Mouse (Mus musculus) liver, adult 2 months (tissue): ENCODE measurements at regions not wholly inside any gene's neighbourhood (a gene's known extent, or its start where the extent isn't known, plus 50 kb on each side); places are given as distances from the start of the nearest gene placed in this dataset.

Source experiments
- CTCF ChIP-seq: fragments of 200-500 bp; IDR thresholded peaks from 2 replicates; pipeline ENCODE4 v1.5.1; 2011; ENCODE audit warnings: low read depth, low read length, control low read depth
- POLR2A ChIP-seq: fragments of 200-500 bp; IDR thresholded peaks from 2 replicates; pipeline ENCODE4 v1.6.1; 2011; ENCODE audit warnings: low read length, control low read depth; ENCODE audit not compliant: insufficient read depth; ENCODE audit errors: extremely low read depth

- TF ChIP-seq POLR2A = no peak
- TF ChIP-seq CTCF = no peak
Measured at GRCm38 (mm10) chr13:31304286-31304865, 251.6 kb upstream of the Foxq1 start.
